Mouse (Mus musculus) layer of hippocampus, adult 2 months (tissue): ENCODE measurements at regions not wholly inside any gene's neighbourhood (a gene's known extent, or its start where the extent isn't known, plus 50 kb on each side); places are given as distances from the start of the nearest gene placed in this dataset.

Source experiments
- DNase-seq, 2 experiments: peaks; one replicate each; pipeline ENCODE4 v3.0.0; 2022; ENCODE audit warnings: low spot score in 2 of 2
- H3K27ac ChIP-seq: fragments of 200-600 bp; 2 replicates; pipeline ENCODE4 v1.8.1; 2022
- H3K4me3 ChIP-seq: fragments of 200-600 bp; 2 replicates; pipeline ENCODE4 v1.8.1; 2022; ENCODE audit warnings: mild to moderate bottlenecking
- CTCF ChIP-seq: fragments of 200-600 bp; conservative IDR thresholded peaks from 2 replicates; pipeline ENCODE4 v1.8.1; 2022; ENCODE audit warnings: antibody characterized with exemption, mild to moderate bottlenecking, moderate library complexity

DNA sequence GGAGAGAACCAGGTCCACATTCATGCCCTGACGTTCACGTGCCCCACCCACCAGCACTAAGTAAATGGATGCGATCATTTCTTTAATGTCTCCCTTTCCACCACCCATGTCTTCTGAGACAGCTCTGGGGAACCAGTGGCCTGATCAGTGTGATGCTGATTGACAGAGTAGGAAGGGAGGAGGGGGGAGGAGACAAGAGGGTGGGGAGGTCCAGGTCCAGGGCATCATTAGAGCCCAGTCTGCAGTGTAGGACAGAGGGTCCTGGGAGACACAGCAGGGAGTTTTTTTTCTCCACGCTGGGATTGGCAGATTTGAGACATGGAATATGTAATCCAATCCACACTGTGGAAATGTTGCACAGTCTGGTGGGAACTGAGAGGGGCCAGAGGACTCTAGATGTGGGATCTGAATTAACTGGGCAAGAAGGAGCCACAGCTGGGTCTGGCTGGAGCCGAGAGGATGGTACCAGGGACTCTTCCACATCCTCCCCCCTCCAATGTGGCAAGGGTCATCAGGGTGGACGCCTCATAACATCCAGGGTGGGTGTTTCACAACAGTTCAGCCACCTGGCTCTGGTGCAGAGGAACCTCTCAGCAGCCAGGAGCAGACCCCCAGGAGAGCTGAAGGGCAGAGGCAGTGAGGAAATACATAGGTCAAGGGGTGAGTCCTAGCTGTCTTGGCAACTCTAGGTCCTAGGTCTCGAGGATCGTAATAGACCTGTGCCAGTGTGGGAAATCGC lies 89.3 kb upstream of the 1700021F07Rik start:
- H3K27ac ChIP-seq, result no peak overlapping the region
- DNase-seq, result no peak
- TF ChIP-seq CTCF, result no peak
- H3K4me3 ChIP-seq, result no peak overlapping the region

DNA sequence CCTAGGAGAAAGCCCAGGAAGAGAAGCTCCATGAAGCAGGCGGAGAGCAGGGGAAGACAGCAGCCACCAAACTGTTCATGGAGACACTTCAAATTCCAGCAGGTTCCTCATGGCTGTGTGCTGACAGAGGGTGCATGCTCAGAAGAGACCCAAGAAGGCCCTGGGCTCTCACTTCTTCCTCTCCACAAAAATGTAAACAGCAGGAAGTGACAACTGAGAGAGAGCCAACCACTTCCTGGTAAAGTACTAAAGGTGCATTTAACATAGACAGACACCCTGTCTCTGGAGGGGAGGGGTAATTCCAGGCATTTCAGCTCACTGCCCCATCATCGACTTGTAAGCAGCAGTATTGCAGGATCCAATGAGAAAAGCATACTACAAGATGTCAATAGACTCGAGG lies 85.8 kb upstream of the 1700021F07Rik start:
- H3K27ac ChIP-seq, result no peak overlapping the region
- DNase-seq, result no peak
- TF ChIP-seq CTCF, result no peak
- no peak overlapping the region for H3K4me3 ChIP-seq

DNA sequence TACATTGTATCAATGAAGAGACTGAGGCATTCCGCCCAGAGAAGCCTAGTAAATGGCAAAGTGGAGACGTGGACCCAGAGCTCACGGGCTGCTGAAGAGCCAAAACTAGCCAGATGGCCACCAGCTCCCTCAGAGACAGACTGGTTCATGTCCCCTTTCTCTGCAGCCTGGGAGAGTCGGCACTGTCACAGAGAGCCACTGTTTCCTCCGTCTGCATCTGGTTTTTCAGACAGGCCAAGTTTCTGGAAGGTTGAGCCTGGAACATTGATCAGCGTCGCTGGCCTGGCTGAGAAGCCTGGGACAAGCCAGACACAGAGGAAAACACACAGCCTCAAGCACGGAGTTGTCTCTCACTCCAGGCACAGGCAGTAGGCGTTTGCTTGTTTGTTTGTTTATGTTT lies 83.4 kb upstream of the 1700021F07Rik start:
- H3K4me3 ChIP-seq, result no peak overlapping the region
- TF ChIP-seq CTCF, result no peak
- H3K27ac ChIP-seq, result no peak overlapping the region
- peak in 1 of 2 experiments; percentile 11 for DNase-seq

DNA sequence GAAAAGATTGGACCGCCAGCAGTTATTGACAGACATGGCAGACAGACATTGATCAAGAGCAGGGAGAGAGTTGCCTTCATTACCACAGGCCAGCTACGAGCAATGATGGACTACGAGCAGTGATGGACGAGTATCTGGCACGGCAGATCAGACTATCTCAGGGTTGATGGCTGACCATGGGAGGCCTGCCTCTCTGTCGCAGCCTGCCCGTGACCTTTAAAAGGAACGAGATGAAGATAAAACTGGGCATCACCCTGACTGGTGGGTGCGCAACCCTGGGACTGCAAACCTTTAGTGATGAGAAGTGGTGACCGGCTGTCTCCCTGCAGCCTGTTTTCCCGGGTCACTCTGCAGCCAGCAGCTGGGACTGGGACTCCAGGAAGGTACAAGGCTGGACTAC lies 80.3 kb upstream of the 1700021F07Rik start:
- no peak overlapping the region for H3K4me3 ChIP-seq
- no peak for DNase-seq
- H3K27ac ChIP-seq, result no peak overlapping the region
- TF ChIP-seq CTCF, result no peak

DNA sequence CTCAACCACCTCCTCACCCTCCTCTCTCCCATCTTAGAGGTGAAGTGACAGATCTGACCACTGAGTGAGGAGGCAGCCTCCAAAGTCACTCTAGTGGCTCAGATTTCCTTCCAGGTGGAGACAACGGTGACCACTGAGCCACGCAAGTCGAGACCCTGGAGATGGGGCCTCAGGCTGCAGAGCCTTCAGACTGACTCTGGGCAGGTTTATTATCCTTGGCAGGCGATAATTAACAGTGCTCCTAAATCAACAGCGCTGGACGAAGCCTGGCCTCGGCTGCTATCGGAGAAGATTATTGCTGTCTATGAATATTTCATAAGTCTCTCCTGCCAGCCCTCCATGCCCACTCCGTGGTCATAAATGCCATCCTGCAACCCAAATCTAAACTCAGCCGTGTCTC lies 79.1 kb upstream of the 1700021F07Rik start:
- DNase-seq, result no peak
- Histone ChIP-seq H3K4me3 (no peak overlapping the region), H3K27ac (no peak overlapping the region)
- no peak for TF ChIP-seq CTCF

DNA sequence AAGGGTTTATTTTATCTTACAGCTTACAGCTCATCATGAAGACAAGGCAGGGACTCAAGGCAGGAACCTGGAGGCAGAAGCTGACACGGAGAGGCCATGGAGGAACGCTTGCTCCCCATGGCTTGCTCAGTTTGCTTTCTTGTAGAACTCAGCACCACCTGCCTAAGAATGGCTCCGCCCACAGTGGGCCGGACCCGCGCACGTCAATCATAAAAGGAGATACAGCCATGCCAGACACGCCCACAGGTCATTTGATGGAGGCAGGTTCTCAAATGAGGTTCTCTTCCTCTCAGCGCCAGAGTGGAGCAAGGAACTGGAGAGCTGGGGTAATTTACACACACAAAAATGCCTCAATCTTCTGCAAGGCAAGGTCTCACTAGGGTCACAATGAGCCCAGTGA lies 78.0 kb upstream of the 1700021F07Rik start:
- DNase-seq, result no peak
- no peak for TF ChIP-seq CTCF
- H3K4me3 ChIP-seq, result no peak overlapping the region
- no peak overlapping the region for H3K27ac ChIP-seq

DNA sequence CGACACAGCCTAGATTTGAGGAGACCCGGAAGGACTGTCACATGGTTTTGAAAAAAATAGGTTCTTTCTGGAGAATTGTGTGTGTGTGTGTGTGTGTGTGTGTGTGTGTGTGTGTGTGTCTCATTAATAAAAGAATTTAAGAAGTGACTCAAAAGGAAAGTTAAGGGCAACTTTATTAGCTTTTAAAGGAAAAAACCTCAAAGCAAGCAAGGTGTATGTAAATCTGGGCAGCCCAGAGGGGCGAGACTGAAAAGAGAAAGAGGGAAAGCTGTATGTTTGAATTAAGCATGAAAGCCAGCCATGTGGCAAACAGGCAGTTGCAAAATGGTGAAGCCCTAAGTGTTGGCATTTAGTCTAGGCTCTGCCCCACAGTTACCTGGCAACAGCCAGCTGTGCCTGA lies 77.3 kb upstream of the 1700021F07Rik start:
- TF ChIP-seq CTCF, result no peak
- no peak for DNase-seq
- no peak overlapping the region for H3K4me3 ChIP-seq
- H3K27ac ChIP-seq, result no peak overlapping the region

DNA sequence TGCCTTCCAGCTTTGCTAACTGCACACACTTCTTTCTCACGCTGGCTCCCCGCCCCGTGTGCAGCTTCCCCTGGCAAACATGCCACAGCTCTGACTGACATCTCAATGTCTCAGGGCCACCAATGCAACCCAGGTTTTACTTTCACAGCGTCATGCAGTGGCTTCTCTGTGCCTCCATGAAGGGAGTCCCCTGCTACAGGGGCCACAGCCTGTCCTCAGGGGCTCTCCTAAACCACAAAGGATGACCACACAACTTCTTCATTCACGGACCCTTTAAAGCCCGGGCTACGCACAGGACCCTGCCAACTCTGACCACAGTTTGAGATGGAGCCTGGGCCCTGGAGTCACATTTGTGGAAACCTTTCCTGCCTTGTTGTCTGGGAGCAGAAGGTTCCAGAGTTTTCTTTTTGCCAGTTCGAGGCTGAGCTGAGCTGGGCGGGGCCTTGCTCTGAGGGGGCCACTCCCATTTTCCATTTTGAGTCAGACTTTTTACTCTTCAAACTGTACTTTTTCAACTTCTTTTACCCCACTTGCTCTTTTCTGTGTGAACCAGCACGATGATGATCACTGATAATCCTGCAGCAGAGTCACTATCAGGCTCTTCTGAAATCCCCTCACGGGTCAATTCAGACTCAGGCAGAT lies 73.7 kb upstream of the 1700021F07Rik start:
- TF ChIP-seq CTCF, result no peak

DNA sequence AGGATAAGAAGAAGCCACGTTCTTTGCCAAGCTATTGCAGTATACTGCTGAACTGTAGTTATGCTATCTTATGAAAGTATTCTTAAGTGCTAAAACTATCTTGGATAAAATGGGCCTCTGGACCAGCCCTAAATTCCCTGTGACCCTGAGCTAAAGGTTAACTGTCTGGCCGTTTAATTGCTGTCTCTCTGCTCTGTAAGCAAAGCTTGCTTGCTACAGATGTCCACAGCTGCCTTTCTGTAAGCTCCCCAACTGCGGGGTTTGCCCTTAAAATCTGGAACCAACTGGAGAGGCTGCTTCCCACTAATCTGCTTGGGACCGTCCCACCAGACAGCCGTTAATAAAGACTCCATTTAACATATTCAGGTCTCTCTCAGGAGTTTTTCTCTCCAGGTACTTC lies 73.2 kb upstream of the 1700021F07Rik start:
- Histone ChIP-seq H3K4me3 (no peak overlapping the region), H3K27ac (no peak overlapping the region)
- no peak for DNase-seq
- TF ChIP-seq CTCF, result no peak

More for the DNA sequence above, 73.7 kb upstream of the 1700021F07Rik start:
- Histone ChIP-seq H3K4me3 (no peak overlapping the region), H3K27ac (no peak overlapping the region)
- no peak for DNase-seq

DNA sequence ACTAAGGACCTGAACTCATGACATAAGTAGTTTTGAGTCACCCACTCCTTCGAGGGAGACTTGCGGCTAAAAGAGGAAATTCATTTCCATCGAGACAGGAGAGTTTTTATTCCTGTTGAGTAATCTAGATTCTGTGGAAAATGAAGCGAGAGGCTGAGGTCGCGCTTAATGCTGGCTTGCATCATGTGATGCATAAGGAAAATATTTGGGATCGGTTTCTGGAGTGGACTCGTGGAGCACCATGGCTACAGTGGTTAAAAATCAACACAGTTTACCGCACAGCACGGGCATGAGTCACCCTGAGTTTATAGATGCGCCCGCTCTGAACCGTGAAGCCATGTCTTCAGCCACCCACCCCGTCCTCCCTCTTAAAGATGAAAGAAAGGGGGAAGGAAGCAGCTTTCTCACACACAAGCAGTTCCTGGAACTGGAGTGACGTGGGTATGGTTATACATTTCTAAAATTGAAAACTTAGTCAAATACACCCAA lies 70.3 kb upstream of the 1700021F07Rik start:
- Histone ChIP-seq H3K27ac (no peak overlapping the region), H3K4me3 (no peak overlapping the region)
- DNase-seq, result no peak
- TF ChIP-seq CTCF, result no peak

DNA sequence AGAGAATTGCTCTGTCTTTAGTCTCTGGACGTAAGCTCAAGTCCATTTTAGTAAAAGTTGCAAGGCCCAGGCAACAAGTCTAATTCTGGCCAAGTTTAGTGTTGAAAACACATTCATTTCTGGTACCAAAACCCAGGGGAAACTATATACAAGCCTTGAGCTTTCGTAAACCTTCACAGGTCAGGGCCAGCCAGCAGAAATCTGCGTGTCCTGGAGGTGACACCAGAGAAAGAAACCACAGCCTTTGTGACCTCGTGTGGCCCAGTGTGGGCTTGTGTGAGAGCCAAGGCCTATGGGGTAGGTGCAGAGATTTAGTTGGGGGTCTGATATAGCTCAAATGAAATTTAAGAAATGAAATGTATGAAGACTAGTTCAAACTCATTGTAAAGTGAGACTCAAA lies 69.6 kb upstream of the 1700021F07Rik start:
- DNase-seq, result no peak
- Histone ChIP-seq H3K4me3 (no peak overlapping the region), H3K27ac (no peak overlapping the region)
- TF ChIP-seq CTCF, result no peak

DNA sequence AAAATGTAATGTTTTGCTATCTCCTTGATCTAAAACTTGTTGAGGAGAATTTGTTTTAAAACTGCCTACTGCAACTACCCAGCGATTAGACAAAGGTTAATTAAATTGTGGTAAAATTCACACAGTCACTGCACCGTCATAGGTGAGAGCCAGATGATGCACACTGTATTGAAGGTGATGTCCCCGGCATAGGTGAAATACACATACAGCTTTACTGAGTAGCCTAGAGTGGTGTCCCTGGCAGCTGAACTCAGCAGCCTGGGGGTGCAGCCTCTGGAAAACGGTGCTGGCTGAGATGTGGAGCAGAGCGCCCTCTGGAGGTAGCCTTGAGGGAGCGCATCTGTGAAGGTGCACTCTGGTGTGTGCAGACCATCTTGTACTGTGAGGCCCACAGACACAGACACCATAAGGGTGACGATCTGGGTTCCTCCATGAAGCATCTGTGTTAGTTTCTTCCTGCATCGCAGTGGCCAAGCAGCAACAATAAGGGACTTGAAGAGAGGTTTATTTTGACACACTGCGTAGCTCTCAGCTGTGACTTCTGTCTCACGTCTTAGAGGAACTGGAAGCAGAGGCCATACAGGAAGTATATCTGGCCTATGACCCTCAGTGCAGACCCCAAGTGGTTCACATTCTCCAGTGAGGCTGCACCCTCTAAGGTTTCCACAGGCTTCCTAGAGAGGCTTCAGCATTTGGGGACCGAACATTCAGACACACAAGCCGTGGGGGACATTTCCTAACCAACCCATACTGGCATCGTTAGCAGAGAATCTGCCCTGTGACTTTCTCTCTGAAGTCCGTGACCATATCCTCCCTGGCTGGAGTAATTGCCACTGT lies 68.6 kb upstream of the 1700021F07Rik start:
- Histone ChIP-seq H3K27ac (no peak overlapping the region), H3K4me3 (no peak overlapping the region)
- peak; percentile 84 for TF ChIP-seq CTCF
- peak; percentile 16 to 30 for DNase-seq

DNA sequence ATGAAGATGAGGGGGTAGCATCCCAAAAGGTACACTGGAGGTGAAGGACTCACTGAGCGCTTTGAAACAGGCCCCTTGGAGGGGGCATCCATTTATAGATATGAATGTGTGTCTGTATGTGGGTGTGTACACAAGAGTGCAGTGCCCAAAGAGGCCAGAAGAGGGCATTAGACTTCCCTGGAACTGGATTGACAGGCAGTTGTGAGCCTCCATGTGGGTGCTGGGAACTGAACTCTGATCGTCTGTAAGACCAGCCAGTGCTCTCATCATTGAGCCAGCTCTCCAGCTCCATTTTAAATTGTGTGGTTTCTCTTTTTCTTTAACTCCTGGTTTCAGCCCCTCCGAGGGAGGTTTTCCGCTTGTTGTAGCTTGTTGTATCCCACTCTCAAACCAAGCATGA lies 67.6 kb upstream of the 1700021F07Rik start:
- no peak for DNase-seq
- no peak overlapping the region for H3K4me3 ChIP-seq
- peak; percentile 25; the same call in 1 of the 2 replicates for TF ChIP-seq CTCF
- H3K27ac ChIP-seq, result no peak overlapping the region
